Mouse (Mus musculus) midbrain, embryonic 10.5 days (tissue): ENCODE measurements around the gene Asb18. TPM values are rescaled to one million over a fixed set of nuclear protein-coding genes. Genes with fewer than 3 reads are reported as not detected.

Experiments used
- DNase-seq: peaks from one replicate; pipeline ENCODE4 v3.0.0-alpha.2; 2017; ENCODE audit warnings: low spot score
- H3K27ac ChIP-seq: fragments of 300-500 bp; sonication (generic); replicated peaks from 2 replicates; pipeline ENCODE4 v1.5.1; 2016; ENCODE audit warnings: mild to moderate bottlenecking
- H3K27me3 ChIP-seq: fragments of 300-500 bp; sonication (generic); 2 replicates; pipeline ENCODE4 v1.6.1; 2016; ENCODE audit warnings: low read depth, mild to moderate bottlenecking; ENCODE audit not compliant: poor library complexity, severe bottlenecking
- H3K36me3 ChIP-seq: fragments of 300-500 bp; sonication (generic); 2 replicates; pipeline ENCODE4 v1.6.1; 2016; ENCODE audit warnings: mild to moderate bottlenecking, moderate library complexity
- H3K4me1 ChIP-seq: fragments of 300-500 bp; sonication (generic); 2 replicates; pipeline ENCODE4 v1.6.1; 2016
- H3K4me3 ChIP-seq: fragments of 300-500 bp; sonication (generic); 2 replicates; pipeline ENCODE4 v1.5.1; 2016; ENCODE audit warnings: mild to moderate bottlenecking, moderate library complexity
- H3K9me3 ChIP-seq: fragments of 300-500 bp; sonication (generic); replicated peaks from 2 replicates; pipeline ENCODE4 v1.6.1; 2016; ENCODE audit warnings: mild to moderate bottlenecking
- WGBS: fragments of 180-500 bp; shearing (Covaris S2); methylation state at CpG from one replicate; pipeline ENCODE4 v1.1.7; 2016; 5-methylcytosine and 5-hydroxymethylcytosine counted together
- polyA plus RNA-seq: library from polyadenylated mRNA; unstranded; fragments of >200 nt; fragmentation: Nextera tagmentation; extraction: Ambion mirVana; gene quantifications from 2 replicates; pipeline ENCODE4 v1.2.1, GENCODE M21; 2016

Gene Asb18
- polyA plus RNA-seq, 1 experiment from 2014 or later, result 0.09 TPM

- Histone ChIP-seq H3K9me3 (no peaks in the 10 kb centered on the region), H3K4me3 (peak overlapping the region; percentile 63), H3K27me3 (peaks cover 100% of the 10 kb centered on the region), H3K27ac (no peak overlapping the region), H3K4me1 (peaks cover 88% of the 10 kb centered on the region), H3K36me3 (no peaks in the 10 kb centered on the region)
- under 1% methylated on average over 6 of the region's 6 CpGs for WGBS
- DNase-seq, result peak; percentile 45
These were observed 85.3 kb downstream of the Asb18 start for GRCm38 (mm10) chr1:89929181-89929580.

- peak; percentile 49 for DNase-seq
- no peak overlapping the region for H3K27ac ChIP-seq
- peak overlapping the region; percentile 63 for H3K4me3 ChIP-seq
- peaks cover 100% of the 10 kb centered on the region for H3K27me3 ChIP-seq
- H3K36me3 ChIP-seq, result no peaks in the 10 kb centered on the region
- H3K4me1 ChIP-seq, result peaks cover 88% of the 10 kb centered on the region
- H3K9me3 ChIP-seq, result no peaks in the 10 kb centered on the region
- 3% methylated on average over 25 of the region's 25 CpGs for WGBS
These were observed 85.8 kb downstream of the Asb18 start for GRCm38 (mm10) chr1:89928676-89929075.

GRCm38 (mm10) chr1:89927061-89927661 lies 87.3 kb downstream of the Asb18 start:
- under 1% methylated on average over 36 of the region's 36 CpGs for WGBS
- Histone ChIP-seq H3K27ac (no peak overlapping the region), H3K4me3 (peak overlapping the region; percentile 42), H3K27me3 (peaks cover 100% of the 10 kb centered on the region), H3K9me3 (no peaks in the 10 kb centered on the region), H3K36me3 (no peaks in the 10 kb centered on the region), H3K4me1 (peaks cover 90% of the 10 kb centered on the region)
- DNase-seq, result peak; percentile 52

GRCm38 (mm10) chr1:89926583-89927060 lies 87.8 kb downstream of the Asb18 start:
- Histone ChIP-seq H3K27ac (no peak overlapping the region), H3K36me3 (no peaks in the 10 kb centered on the region), H3K4me1 (peaks cover 90% of the 10 kb centered on the region), H3K27me3 (peaks cover 100% of the 10 kb centered on the region), H3K9me3 (no peaks in the 10 kb centered on the region), H3K4me3 (peak overlapping the region; percentile 42)
- DNase-seq, result no peak
- 2% methylated on average over 9 of the region's 9 CpGs for WGBS

GRCm38 (mm10) chr1:89925501-89926190 lies 88.8 kb downstream of the Asb18 start:
- no peak for DNase-seq
- peaks cover 83% of the 10 kb centered on the region for H3K4me1 ChIP-seq
- no peaks in the 10 kb centered on the region for H3K9me3 ChIP-seq
- 9% methylated on average over 12 of the region's 12 CpGs for WGBS
- no peak overlapping the region for H3K4me3 ChIP-seq
- H3K36me3 ChIP-seq, result no peaks in the 10 kb centered on the region
- H3K27ac ChIP-seq, result no peak overlapping the region
- peaks cover 100% of the 10 kb centered on the region for H3K27me3 ChIP-seq

- 5% methylated on average over 14 of the region's 14 CpGs for WGBS
- H3K27me3 ChIP-seq, result peaks cover 100% of the 10 kb centered on the region
- peak overlapping the region; percentile 49; the same call in 1 of the 2 replicates for H3K27ac ChIP-seq
- no peaks in the 10 kb centered on the region for H3K36me3 ChIP-seq
- peaks cover 62% of the 10 kb centered on the region for H3K4me1 ChIP-seq
- peak overlapping the region; percentile 48 for H3K4me3 ChIP-seq
- no peak for DNase-seq
- H3K9me3 ChIP-seq, result peaks cover 5% of the 10 kb centered on the region; the same call in 1 of the 2 replicates
These were observed 90.8 kb downstream of the Asb18 start for GRCm38 (mm10) chr1:89923642-89924020.

- 1% methylated on average over 41 of the region's 41 CpGs for WGBS
- peak overlapping the region; percentile 49 for H3K27ac ChIP-seq
These were observed 91.4 kb downstream of the Asb18 start for GRCm38 (mm10) chr1:89922883-89923641.

GRCm38 (mm10) chr1:89922282-89922681 lies 92.2 kb downstream of the Asb18 start:
- Histone ChIP-seq H3K27ac (peak overlapping the region; percentile 49; the same call in 1 of the 2 replicates), H3K4me3 (peak overlapping the region; percentile 48), H3K36me3 (no peaks in the 10 kb centered on the region), H3K4me1 (peaks cover 55% of the 10 kb centered on the region), H3K27me3 (peaks cover 100% of the 10 kb centered on the region), H3K9me3 (peaks cover 8% of the 10 kb centered on the region; the same call in 1 of the 2 replicates)
- DNase-seq, result peak; percentile 61
- WGBS, result 2% methylated on average over 7 of the region's 7 CpGs

More at GRCm38 (mm10) chr1:89922883-89923641, 91.4 kb downstream of the Asb18 start:
- H3K4me3 ChIP-seq, result peak overlapping the region; percentile 48
- H3K27me3 ChIP-seq, result peaks cover 100% of the 10 kb centered on the region
- H3K9me3 ChIP-seq, result peaks cover 8% of the 10 kb centered on the region; the same call in 1 of the 2 replicates
- peaks cover 59% of the 10 kb centered on the region for H3K4me1 ChIP-seq
- peak; percentile 83 for DNase-seq
- H3K36me3 ChIP-seq, result no peaks in the 10 kb centered on the region

- Histone ChIP-seq H3K4me3 (0 out of 2 replicates have a peak overlapping the region, but pooled peaks have one; percentile 48), H3K27ac (no peak overlapping the region), H3K27me3 (peaks cover 100% of the 10 kb centered on the region), H3K36me3 (no peaks in the 10 kb centered on the region), H3K9me3 (peaks cover 8% of the 10 kb centered on the region; the same call in 1 of the 2 replicates), H3K4me1 (peaks cover 50% of the 10 kb centered on the region)
- 3% methylated on average over 10 of the region's 10 CpGs for WGBS
- no peak for DNase-seq
These were observed 92.7 kb downstream of the Asb18 start for GRCm38 (mm10) chr1:89921806-89922205.

- peaks cover 95% of the 10 kb centered on the region for H3K27me3 ChIP-seq
- WGBS, result 78% methylated on average over 6 of the region's 6 CpGs
- H3K9me3 ChIP-seq, result peaks cover 8% of the 10 kb centered on the region; the same call in 1 of the 2 replicates
- no peaks in the 10 kb centered on the region for H3K36me3 ChIP-seq
- H3K4me3 ChIP-seq, result no peak overlapping the region
- H3K27ac ChIP-seq, result no peak overlapping the region
- no peak for DNase-seq
- H3K4me1 ChIP-seq, result peaks cover 27% of the 10 kb centered on the region
These were observed 95.3 kb downstream of the Asb18 start for GRCm38 (mm10) chr1:89919206-89919605.

- Histone ChIP-seq H3K36me3 (no peaks in the 10 kb centered on the region), H3K9me3 (peaks cover 8% of the 10 kb centered on the region; the same call in 1 of the 2 replicates), H3K27me3 (peaks cover 95% of the 10 kb centered on the region), H3K4me1 (peaks cover 17% of the 10 kb centered on the region), H3K4me3 (no peak overlapping the region), H3K27ac (no peak overlapping the region)
- WGBS, result 21% methylated on average over 17 of the region's 18 CpGs
- no peak for DNase-seq
These were observed 96.4 kb downstream of the Asb18 start for GRCm38 (mm10) chr1:89918111-89918510.

GRCm38 (mm10) chr1:89913611-89914010 lies 100.9 kb downstream of the Asb18 start:
- peaks cover 87% of the 10 kb centered on the region for H3K27me3 ChIP-seq
- no peaks in the 10 kb centered on the region for H3K36me3 ChIP-seq
- 73% methylated on average over 4 of the region's 4 CpGs for WGBS
- no peak overlapping the region for H3K4me3 ChIP-seq
- H3K4me1 ChIP-seq, result no peaks in the 10 kb centered on the region
- no peak for DNase-seq
- H3K9me3 ChIP-seq, result peaks cover 2% of the 10 kb centered on the region; the same call in 1 of the 2 replicates
- H3K27ac ChIP-seq, result no peak overlapping the region
